Mouse (Mus musculus): ENCODE data around the gene Sumo2. TPM values are rescaled to one million over a fixed set of nuclear protein-coding genes. Genes with fewer than 3 reads are reported as not detected.
"Not testable (repeated sequence)": the region's sequence is repeated elsewhere in the genome, so short reads cannot be mapped to it uniquely, and the experiment has no call there.

The Sumo2 gene
- total RNA-seq, 2 experiments from 2014 or later, result 518 to 596 TPM

- no peak for ATAC-seq (replicated peaks; ENCODE audit: low FRiP score, low TSS enrichment, poor library complexity, severe bottlenecking)
These were observed 15.0 kb downstream of the Sumo2 start for GRCm38 (mm10) chr11:115521080-115521479.

- ATAC-seq (replicated peaks; ENCODE audit: low FRiP score, low TSS enrichment, poor library complexity, severe bottlenecking), result no peak
These were observed 15.9 kb downstream of the Sumo2 start for GRCm38 (mm10) chr11:115520218-115520617.

- no peak for ATAC-seq (replicated peaks; ENCODE audit: low FRiP score, low TSS enrichment, poor library complexity, severe bottlenecking)
These were observed 16.5 kb downstream of the Sumo2 start for GRCm38 (mm10) chr11:115519581-115519980.

GRCm38 (mm10) chr11:115518693-115519092 is 17.4 kb downstream of the Sumo2 start:
- ATAC-seq (replicated peaks; ENCODE audit: low FRiP score, low TSS enrichment, poor library complexity, severe bottlenecking), result no peak

DNA sequence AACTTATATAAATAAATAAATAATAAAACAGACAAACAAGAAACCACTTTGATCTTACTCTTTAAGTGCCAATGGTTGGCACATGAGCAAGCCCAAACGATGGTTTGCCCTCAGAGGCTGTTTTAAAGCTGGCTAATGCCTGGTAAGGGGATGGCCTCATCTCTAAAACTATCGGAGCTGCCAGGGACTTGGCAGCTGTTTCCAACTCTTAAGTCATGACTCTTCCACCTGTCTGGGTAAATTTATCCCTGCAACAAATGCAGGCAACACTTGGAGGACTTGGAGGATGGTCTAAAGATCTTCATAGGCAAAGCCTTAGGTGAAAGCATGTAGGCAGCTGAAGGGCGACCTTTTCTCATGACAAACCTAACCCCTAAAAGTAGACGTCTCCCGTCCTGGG is 19.1 kb downstream of the Sumo2 start:
- no peak for ATAC-seq (replicated peaks; ENCODE audit: low FRiP score, low TSS enrichment, poor library complexity, severe bottlenecking)

- ATAC-seq (replicated peaks; ENCODE audit: low FRiP score, low TSS enrichment, poor library complexity, severe bottlenecking), result no peak
These were observed 21.1 kb downstream of the Sumo2 start for GRCm38 (mm10) chr11:115515021-115515420.

- ATAC-seq (replicated peaks; ENCODE audit: low FRiP score, low TSS enrichment, poor library complexity, severe bottlenecking), result peak; percentile 83
These were observed 21.8 kb downstream of the Sumo2 start, which contains the start of gene Jpt1 for GRCm38 (mm10) chr11:115514238-115514663. Gene Jpt1 (minus strand): TSS chr11:115514387.

- ATAC-seq (replicated peaks; ENCODE audit: low FRiP score, low TSS enrichment, poor library complexity, severe bottlenecking), result peak; percentile 37
These were observed 22.5 kb downstream of the Sumo2 start for GRCm38 (mm10) chr11:115513271-115514237.

DNA sequence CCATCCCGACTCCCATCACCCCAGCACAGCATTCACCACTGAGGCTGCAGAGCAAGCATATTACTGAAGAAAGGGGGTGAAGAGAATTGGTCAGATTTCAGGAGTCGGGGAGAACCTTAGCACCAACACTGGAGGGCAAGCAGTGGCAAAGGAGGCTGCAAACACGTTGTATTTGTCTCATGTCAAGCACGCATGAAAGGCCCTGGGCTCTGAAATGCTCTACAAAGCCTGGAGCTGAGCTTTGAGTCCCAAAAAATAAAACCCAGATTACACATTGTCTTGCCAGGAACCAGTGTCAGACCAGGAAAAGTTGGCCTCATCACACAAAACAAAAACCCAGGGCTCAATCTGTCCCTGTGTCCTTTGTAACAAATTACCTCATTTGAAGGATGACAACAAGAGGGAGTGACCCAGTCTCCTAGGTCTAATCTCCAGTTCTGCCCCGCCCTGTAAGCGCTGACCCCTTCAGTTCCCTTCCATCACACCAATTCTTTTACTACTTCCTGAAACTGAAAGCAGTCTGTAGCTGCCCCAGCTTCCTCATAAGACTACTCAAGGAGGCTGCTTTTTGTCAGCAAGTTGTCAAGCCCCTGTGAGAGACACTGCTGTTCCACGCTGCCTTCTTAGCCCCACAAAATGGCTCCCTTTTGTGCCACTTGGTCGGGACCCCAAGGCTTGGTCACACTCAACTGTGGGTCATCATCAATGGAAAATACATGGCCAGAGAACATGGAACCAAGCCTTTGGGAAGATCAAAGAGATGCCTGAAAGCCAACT is 23.5 kb downstream of the Sumo2 start:
- ATAC-seq (replicated peaks; ENCODE audit: low FRiP score, low TSS enrichment, poor library complexity, severe bottlenecking), result no peak

GRCm38 (mm10) chr11:115512004-115512403 is 24.1 kb downstream of the Sumo2 start:
- ATAC-seq (replicated peaks; ENCODE audit: low FRiP score, low TSS enrichment, poor library complexity, severe bottlenecking), result no peak

DNA sequence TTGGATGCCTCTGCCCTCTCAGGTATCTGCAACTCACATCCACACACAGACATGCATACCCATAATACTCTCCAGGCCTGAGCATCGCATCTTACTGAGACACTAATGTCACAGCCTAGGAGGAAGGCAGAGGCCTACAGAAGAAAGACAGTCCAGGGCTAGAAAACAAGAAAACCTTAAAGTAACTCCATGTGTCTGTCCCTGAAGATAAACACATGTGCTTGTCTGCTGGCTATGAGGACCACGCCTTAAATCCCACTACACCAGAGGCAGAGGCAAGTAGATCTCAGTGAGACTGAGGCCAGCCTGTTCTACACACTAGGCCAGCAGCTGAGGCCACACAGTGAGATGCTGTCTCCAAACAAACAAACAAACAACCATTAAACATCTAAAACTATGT is 25.0 kb downstream of the Sumo2 start:
- ATAC-seq (replicated peaks; ENCODE audit: low FRiP score, low TSS enrichment, poor library complexity, severe bottlenecking), result peak; percentile 56

- ATAC-seq (replicated peaks; ENCODE audit: low FRiP score, low TSS enrichment, poor library complexity, severe bottlenecking), result no peak
These were observed 25.6 kb downstream of the Sumo2 start for GRCm38 (mm10) chr11:115510507-115510888.

GRCm38 (mm10) chr11:115509773-115510506 is 26.1 kb downstream of the Sumo2 start:
- no peak for ATAC-seq (replicated peaks; ENCODE audit: low FRiP score, low TSS enrichment, poor library complexity, severe bottlenecking)

GRCm38 (mm10) chr11:115508061-115508460 is 28.0 kb downstream of the Sumo2 start:
- peak; percentile 51 for ATAC-seq (replicated peaks; ENCODE audit: low FRiP score, low TSS enrichment, poor library complexity, severe bottlenecking)

GRCm38 (mm10) chr11:115506586-115506985 is 29.5 kb downstream of the Sumo2 start:
- ATAC-seq (replicated peaks; ENCODE audit: low FRiP score, low TSS enrichment, poor library complexity, severe bottlenecking), result peak; percentile 75

DNA sequence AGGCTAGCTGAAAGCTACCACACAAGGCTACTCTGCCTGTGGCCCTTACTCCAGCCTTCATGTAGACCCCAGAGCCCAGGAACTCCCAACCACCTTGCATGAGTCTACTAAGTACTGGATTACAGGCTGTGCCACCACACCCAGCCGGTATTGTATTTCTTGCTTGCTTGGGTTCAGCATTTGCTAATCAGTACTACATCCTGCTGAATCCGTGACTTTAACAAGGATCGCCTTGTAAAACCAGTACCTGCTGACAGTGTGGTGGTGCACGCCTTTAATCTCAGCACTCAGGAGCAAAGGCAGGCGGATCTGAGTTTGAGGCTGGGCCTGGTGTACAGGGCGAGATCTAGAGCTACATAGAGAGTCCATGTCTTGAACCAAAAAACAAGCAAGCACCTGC is 33.4 kb downstream of the Sumo2 start:
- ATAC-seq (replicated peaks; ENCODE audit: low FRiP score, low TSS enrichment, poor library complexity, severe bottlenecking), result no peak

DNA sequence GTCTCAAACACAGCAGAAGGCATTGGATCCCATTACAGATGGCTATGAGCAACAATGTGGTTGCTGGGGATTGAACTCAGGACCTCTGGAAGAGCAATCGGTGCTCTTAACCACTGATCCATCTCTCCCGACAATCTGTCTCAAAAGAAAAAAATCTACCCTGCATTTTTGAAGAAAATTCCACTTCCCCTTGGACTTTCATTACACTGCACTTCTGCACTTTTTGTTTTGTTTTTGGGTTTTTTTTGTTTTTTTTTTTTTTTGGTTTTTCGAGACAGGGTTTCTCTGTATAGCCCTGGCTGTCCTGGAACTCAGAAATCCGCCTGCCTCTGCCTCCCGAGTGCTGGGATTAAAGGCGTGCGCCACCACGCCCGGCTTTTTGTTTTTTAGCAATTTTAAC is 39.5 kb downstream of the Sumo2 start:
- not testable (repeated sequence) for ATAC-seq (replicated peaks; ENCODE audit: low FRiP score, low TSS enrichment, poor library complexity, severe bottlenecking)

DNA sequence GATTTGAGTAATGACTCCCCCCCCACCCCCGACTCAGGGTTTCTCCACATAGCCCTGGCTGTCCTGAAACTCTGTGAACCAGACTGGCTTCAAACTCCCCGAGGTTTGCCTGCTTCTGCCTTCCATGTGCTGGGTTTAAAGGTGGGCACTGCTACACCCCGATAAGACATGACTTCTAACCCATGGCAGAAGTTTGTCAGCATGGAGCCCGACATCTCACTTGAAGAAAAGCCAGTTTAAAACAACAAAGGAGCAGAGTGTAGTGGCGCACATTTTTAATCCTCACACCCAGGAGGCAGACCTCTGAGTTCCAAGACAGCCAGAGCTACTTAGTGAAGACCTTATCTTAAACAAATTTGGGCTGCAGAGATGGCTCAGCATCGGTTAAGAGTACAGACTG is 43.7 kb downstream of the Sumo2 start:
- peak; percentile 25 for ATAC-seq (replicated peaks; ENCODE audit: low FRiP score, low TSS enrichment, poor library complexity, severe bottlenecking)

GRCm38 (mm10) chr11:115491356-115492083 is 44.6 kb downstream of the Sumo2 start, which contains the start of gene Nt5c:
Gene Nt5c (minus strand): TSS chr11:115491862.
- ATAC-seq (replicated peaks; ENCODE audit: low FRiP score, low TSS enrichment, poor library complexity, severe bottlenecking), result peak; percentile 94
